Mouse (Mus musculus): Measurements from ENCODE around the gene Ssh1.

Gene Ssh1

DNA sequence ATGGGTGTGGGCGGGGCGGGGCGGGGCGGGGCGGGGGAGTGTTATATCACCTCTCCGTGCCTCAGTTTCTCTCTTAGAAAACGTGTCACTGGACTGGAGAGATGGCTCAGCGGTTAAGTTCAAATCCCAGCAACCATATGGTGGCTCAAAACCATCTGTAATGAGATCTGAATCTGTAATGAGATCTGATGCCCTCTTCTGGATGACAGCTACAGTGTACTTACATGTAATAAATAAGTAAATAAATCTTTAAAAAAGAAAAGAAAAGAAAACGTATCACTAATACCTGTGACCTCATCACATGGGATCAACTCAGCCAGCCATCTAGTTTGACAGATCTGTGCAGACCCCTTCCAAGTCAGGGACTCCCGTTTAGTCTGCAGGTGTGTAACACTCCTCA lies 64.2 kb downstream of the Ssh1 start:
- no peak for DNase-seq

DNA sequence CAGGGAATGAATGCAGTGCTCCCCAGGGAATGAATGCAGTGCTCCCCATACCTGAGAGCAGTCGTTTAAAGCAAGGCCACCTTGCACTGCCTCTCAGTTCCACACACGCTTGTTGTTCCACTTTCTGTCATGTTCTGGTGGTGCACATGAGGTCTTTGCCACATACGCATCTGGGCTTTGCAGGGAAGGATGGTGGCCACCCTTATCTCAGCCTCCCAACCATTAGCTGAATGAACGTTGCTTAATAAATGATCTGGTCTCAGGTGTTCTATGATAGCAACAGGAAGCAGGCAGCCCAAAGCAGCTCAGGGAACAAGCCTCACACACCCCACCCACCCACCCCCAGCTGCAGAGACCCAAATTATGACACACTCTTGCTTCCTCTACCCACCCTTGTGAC lies 69.1 kb downstream of the Ssh1 start:
- no peak for DNase-seq

DNA sequence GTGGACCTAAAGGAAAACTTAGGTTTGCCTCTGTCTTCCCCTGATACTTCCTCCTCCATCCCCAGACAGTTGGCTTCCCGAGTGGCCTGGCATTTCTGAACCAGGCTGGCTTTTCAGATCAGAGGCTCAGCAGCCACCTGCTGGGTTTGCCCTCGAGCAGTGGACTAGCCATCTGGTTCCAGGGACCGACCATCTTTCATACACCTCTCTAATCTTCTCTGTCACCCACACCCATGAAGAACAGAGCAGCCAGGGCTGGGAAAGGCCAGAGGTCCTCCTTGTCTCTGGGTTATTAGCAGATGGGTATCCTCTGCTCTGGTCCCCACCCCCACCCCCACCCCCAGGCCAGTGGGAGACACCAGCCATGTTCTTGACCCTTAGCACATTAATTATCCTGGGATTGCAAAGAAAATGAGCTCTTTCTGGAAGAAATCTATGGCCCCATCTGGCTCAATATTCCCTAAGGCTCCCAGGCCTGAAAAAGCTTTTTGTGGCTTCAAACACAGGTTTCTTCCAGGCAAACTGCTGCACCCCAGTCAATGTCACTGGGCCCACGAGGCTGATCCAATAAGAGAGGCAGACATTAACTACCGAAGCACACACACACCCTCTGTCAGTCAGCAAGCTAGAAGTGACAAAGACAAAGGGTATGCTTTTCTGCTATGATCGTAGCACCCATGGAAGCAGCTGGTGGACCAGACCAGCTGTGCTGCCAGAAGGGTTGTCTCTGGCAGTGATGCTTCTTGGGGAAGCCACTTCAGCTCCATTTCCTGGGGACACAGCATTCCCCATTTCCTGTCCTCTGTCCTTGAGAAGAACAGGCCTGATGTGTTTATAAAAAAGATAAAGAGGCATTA lies 72.2 kb downstream of the Ssh1 start:
- DNase-seq = peak; percentile 79 to 87

DNA sequence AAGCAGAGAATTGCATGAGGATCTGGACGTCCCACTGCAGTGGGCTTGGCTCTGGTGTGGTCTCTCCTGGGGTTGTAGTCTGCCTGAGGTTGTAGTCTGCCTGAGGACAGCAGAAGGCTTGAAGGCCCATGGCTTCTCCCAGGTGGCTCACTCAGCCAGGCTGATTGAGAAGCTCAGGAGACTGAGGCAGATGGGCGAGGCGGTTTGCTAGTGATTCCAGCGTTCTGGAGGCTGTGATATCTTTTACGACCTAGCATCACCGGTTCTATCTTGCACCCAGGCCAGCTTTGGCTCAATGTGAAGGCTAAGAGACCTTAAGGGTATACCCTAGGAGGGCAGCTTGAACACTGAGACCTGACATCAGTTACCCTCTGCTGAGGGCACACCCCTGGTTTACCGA lies 74.6 kb downstream of the Ssh1 start:
- no peak for DNase-seq

GRCm38 (mm10) chr5:113918654-113919053 lies 75.0 kb downstream of the Ssh1 start:
- no peak for DNase-seq

DNA sequence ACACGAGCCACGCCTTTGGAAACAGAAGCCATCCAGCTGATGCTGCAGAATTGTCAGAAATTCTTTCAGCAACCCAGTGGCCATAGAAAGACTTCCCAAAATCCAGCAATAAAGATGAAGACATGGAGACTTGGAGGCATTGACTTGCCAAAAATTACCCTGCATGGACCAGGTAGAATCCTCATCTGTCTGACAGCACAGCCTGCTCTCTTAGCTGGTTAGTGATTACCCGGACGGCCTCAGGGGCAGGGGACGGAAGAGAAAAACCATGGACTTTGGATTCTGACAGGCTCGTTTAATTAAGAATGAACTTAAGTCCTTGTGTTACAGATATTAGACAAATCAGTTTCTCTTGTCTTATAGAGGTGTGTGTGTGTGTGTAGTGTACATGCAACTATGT lies 83.0 kb downstream of the Ssh1 start:
- DNase-seq = no peak

GRCm38 (mm10) chr5:113910065-113910701 lies 83.5 kb downstream of the Ssh1 start:
- no peak for DNase-seq

- peak; percentile 97 to 100 for DNase-seq
Measured at GRCm38 (mm10) chr5:113908592-113909441, 84.9 kb downstream of the Ssh1 start, which contains the start of gene Coro1c. Coro1c (minus strand) TSS chr5:113908758.

DNA sequence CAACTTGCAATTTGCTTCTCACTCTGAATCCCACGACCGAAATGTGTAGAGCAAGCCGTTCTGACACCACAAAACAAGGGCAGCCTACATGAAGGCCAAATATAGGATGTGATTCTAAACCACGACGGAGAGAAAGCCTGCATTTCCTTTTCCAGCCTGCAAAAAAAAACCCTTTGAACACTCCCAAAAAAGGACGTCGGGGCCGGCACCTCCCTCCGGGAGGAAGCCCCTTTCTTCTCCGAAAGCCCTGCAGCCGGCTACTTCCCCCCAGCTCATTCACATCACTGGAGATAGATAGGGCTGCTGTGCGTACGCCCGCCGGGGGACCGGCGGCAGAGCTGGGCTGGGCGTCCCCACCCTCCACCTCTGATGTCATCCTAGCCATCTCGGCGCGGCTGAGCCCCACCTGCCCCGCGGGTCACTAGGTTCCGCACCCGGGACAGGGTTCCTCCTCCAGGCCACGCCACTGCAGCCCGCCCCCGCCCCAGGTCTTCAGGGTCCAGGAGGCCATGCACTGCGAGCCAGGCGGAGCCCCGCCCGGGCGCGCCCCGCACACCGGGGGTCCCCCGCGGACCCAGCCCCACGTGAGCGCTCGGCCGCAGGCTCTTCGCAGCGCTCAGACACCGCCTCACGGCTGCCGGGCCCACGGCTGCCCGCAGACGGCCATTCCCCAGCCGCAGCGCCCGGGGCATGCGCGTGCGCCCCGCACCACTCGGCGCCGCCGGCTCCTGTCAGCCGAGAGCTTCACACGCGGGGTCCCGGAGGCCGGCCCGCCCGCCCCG lies 85.7 kb downstream of the Ssh1 start:
- peak; percentile 68 to 70 for DNase-seq

GRCm38 (mm10) chr5:113906958-113907735 lies 86.5 kb downstream of the Ssh1 start:
- peak in 1 of 2 experiments; percentile 38 for DNase-seq

GRCm38 (mm10) chr5:113904987-113905386 lies 88.7 kb downstream of the Ssh1 start:
- DNase-seq = no peak

DNA sequence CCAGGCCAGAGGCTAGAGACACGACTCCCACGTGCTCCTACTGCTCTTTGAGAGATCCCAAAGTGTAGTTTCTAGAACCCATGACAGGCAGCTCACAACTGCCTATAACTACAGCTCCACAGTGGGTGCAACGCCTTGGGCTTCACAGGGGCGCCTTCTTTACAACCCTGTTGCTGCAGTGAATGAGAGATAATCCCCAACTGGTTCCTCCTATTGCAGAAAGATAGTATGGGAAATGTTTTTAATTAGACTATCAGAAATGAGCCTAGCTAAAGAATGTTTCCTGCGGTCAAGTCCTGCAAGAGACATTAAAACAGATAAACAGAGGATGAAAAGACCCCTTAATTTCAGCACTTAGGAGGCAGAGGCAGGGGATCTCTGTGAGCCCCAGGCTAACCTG lies 90.7 kb downstream of the Ssh1 start:
- DNase-seq = no peak

DNA sequence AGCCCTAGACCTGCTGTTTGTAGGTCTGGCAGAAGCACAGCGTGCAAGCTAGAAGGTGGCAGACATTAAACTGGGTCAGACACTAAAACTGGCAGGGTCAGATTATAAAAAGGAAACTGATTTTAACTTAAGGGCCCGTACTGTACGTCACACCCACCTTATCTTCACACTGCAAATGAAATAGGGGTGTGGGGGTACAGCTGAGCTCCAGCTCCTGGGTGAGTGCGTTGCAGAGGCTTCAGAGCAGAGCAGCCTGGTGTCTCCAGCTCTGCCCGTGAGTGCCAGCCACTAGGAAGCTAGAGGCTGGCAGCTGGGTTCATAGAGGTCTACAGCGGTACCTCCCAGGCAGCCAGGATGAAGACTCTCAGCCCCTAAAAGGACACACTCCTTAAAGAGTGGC lies 91.7 kb downstream of the Ssh1 start:
- no peak for DNase-seq

GRCm38 (mm10) chr5:113901074-113901571 lies 92.6 kb downstream of the Ssh1 start:
- DNase-seq = no peak

DNA sequence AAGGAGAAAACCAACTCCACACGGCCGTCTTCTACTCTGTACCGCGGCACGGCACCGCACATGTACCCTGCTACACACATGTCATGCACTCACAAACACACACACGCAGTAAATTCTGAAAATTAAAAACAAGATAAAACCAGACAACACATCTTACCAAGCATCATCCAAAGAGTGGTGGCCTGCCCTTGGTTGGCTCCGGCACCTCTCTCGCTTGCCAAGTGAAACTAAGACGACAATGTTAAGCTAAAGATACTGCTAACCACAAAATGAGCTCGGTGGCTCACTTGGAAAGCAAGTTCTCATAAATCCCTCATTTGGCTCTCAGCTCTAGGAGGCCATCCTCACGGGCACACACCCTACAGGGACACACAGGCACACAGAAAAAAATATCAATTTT lies 94.2 kb downstream of the Ssh1 start:
- no peak for DNase-seq

GRCm38 (mm10) chr5:113892005-113892404 lies 101.7 kb downstream of the Ssh1 start:
- no peak for DNase-seq

- no peak for DNase-seq
Measured at GRCm38 (mm10) chr5:113890874-113891273, 102.8 kb downstream of the Ssh1 start.

- DNase-seq = no peak
Measured at GRCm38 (mm10) chr5:113889912-113890311, 103.8 kb downstream of the Ssh1 start.

- no peak for DNase-seq
Measured at GRCm38 (mm10) chr5:113889181-113889906, 104.3 kb downstream of the Ssh1 start.

DNA sequence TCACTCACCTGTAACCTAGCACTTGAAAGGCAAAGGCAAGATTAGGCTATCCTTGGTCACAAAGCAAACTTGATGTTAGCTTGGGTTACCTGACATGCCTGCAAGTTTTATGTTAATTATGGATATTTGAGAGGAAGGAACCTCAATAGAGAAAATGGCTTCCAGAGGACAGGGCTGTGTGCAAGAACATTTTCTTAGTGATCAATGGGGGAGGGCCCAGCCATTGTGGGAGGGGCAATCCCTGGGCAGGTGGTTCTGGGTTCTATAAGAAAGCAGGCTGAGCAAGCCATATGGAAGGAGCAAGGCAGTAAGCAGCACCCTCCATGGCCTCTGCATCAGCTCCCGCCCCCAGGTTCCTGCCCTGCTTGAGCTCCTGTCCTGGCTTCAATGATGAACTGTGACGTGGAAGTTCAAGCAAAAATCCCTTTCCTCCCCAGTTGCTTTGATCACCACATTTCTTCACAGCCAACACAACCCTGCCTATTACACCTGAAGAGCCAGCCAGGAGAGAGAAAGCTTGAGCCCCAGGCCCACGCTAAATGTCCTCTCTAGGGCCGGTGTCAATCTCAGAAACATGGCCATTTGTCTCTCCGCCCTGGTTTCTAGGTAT lies 105.4 kb downstream of the Ssh1 start:
- DNase-seq = no peak

Data from cerebellum, adult 18-20 months (tissue).